Mouse (Mus musculus): ENCODE measurements around the gene Nle1. TPM values are rescaled to one million over a fixed set of nuclear protein-coding genes. Genes with fewer than 3 reads are reported as not detected.

Gene Nle1
- 40.3 and 42.5 TPM in 2 replicates for polyA plus RNA-seq (2014; fragmentation: Nextera tagmentation; extraction: Ambion mirVana)

DNA sequence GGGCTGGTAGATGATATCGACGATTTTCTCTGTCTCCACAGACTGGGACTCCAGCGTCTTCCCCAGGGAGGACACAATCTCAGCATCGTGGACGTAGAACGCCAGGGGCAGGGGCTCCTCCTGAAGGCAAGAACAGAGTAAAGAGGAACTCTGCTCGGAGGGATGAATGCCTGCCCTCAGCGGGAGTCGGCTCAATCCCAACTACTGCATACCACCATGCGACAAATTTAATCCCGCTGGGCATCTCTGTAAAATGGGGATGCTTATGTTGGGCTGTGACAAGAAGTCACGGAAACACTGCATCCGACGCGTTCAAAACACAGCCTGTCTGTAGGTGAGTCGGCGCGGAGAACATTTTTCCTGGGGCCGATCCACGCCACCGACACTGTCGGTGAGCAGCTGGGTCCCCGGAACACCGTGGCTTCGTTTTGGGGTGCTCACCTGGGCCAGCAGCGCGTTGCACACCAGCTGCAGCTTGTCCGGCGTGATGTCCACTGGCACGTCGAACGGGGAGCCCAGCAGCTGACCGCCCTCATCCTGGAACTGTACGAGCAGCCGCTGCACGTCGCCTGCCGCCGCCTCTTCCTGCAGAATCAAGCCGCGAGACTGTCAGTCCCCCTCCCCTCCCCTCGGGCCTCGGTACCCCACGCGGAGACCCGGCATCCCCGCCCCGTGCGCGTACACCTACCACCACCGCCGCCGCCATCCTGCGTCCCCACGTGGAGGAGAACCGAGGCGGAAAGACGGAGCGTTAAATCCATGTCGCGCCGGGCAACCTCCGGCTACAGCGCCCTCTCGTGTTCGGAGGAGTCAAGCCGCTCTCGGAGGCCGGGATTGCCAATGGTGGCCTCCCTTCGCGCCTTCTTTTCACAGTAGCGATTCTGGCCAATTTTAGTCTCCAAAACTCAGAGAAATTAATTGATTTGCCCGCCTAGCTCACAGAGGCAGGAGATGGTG lies at the start of gene Nle1:
Gene Nle1 (minus strand): TSS at position 761 of the 957 bp plus-strand sequence.
- no peaks in the 10 kb centered on the region for H3K9me3 ChIP-seq (ENCODE audit: control insufficient read depth, low read length)
- H3K4me2 ChIP-seq (ENCODE audit: low read length) = peak within 1 kb of the TSS; percentile 88
- peaks cover 3% of the 10 kb centered on the region; the same call in 1 of the 2 replicates for H3K4me1 ChIP-seq (replicated peaks; ENCODE audit: control insufficient read depth, insufficient read depth, low read length)
- H3K27ac ChIP-seq (ENCODE audit: low read depth) = no peak within 1 kb of the TSS
- no peaks in the 10 kb centered on the region for H3K27me3 ChIP-seq (replicated peaks; ENCODE audit: control insufficient read depth, insufficient read depth, low read length)
- WGBS = 2% methylated on average over 73 of the region's 73 CpGs
- peak within 1 kb of the TSS; percentile 66 for H3K4me3 ChIP-seq (ENCODE audit: low read depth, low read length)
- H3K36me3 ChIP-seq (ENCODE audit: control insufficient read depth, insufficient read depth, low read length) = peaks cover 41% of the 10 kb centered on the region
- DNase-seq (ENCODE audit: low spot score) (peak; percentile 99), ATAC-seq (replicated peaks; ENCODE audit: low FRiP score, low TSS enrichment, low read depth) (peak; percentile 73; the same call in 1 of the 2 replicates)
- H3K9ac ChIP-seq (ENCODE audit: low read length) = peak within 1 kb of the TSS; percentile 76

DNA sequence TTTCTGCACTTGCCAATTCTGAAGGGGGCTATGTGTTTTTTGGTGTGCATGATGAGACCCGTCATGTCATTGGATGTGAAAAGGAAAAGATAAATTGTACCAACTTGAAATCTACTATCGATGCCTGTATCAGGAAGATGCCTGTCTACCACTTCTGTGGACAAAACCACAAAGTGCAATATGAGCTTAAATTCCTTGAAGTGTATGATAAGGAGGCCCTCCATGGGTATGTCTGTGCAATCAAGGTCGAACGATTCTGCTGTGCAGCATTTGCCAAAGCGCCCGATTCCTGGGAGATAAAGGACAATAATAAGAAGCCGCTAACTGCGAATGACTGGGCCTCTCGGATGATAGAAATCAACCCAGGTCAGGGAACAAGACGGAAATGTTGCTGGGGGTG lies 48.7 kb upstream of the Nle1 start:
- no peaks in the 10 kb centered on the region for H3K9me3 ChIP-seq (ENCODE audit: control insufficient read depth, low read length)
- 77% methylated on average over 10 of the region's 10 CpGs for WGBS
- no peaks in the 10 kb centered on the region for H3K36me3 ChIP-seq (ENCODE audit: control insufficient read depth, insufficient read depth, low read length)
- ATAC-seq (replicated peaks; ENCODE audit: low FRiP score, low TSS enrichment, low read depth) (no peak), DNase-seq (ENCODE audit: low spot score) (no peak)
- H3K27ac ChIP-seq (ENCODE audit: low read depth) = no peak overlapping the region
- no peak overlapping the region for H3K4me3 ChIP-seq (ENCODE audit: low read depth, low read length)
- no peak overlapping the region for H3K9ac ChIP-seq (ENCODE audit: low read length)
- no peak overlapping the region for H3K4me2 ChIP-seq (ENCODE audit: low read length)
- H3K27me3 ChIP-seq (replicated peaks; ENCODE audit: control insufficient read depth, insufficient read depth, low read length) = peaks cover 26% of the 10 kb centered on the region
- no peaks in the 10 kb centered on the region for H3K4me1 ChIP-seq (replicated peaks; ENCODE audit: control insufficient read depth, insufficient read depth, low read length)

DNA sequence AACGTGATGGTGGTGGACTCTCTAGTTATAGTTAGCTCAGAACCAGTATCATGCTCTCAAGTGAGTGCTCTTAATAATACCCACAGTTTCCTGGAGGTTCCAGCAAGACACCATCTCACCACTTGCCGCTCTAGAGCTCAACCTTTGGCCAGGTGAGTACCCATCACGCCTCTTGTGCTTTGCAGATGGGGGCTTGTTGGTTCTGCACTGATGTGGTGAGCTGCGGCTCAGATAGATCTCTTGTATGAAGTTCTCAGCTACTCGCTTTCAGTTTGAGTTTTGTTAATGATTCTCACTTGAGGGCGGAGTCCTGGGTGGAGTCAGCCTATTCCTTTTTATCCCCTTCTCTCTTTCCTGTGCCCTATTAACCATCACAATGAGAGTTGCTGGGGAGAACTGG lies 46.4 kb upstream of the Nle1 start:
- 66% methylated on average over 6 of the region's 6 CpGs for WGBS
- Histone ChIP-seq H3K4me2 (ENCODE audit: low read length) (no peak overlapping the region), H3K27ac (ENCODE audit: low read depth) (no peak overlapping the region), H3K4me3 (ENCODE audit: low read depth, low read length) (no peak overlapping the region), H3K9me3 (ENCODE audit: control insufficient read depth, low read length) (no peaks in the 10 kb centered on the region), H3K27me3 (replicated peaks; ENCODE audit: control insufficient read depth, insufficient read depth, low read length) (peaks cover 46% of the 10 kb centered on the region), H3K9ac (ENCODE audit: low read length) (no peak overlapping the region), H3K4me1 (replicated peaks; ENCODE audit: control insufficient read depth, insufficient read depth, low read length) (no peaks in the 10 kb centered on the region; the same call in 1 of the 2 replicates), H3K36me3 (ENCODE audit: control insufficient read depth, insufficient read depth, low read length) (no peaks in the 10 kb centered on the region)
- ATAC-seq (replicated peaks; ENCODE audit: low FRiP score, low TSS enrichment, low read depth) (no peak), DNase-seq (ENCODE audit: low spot score) (no peak)

DNA sequence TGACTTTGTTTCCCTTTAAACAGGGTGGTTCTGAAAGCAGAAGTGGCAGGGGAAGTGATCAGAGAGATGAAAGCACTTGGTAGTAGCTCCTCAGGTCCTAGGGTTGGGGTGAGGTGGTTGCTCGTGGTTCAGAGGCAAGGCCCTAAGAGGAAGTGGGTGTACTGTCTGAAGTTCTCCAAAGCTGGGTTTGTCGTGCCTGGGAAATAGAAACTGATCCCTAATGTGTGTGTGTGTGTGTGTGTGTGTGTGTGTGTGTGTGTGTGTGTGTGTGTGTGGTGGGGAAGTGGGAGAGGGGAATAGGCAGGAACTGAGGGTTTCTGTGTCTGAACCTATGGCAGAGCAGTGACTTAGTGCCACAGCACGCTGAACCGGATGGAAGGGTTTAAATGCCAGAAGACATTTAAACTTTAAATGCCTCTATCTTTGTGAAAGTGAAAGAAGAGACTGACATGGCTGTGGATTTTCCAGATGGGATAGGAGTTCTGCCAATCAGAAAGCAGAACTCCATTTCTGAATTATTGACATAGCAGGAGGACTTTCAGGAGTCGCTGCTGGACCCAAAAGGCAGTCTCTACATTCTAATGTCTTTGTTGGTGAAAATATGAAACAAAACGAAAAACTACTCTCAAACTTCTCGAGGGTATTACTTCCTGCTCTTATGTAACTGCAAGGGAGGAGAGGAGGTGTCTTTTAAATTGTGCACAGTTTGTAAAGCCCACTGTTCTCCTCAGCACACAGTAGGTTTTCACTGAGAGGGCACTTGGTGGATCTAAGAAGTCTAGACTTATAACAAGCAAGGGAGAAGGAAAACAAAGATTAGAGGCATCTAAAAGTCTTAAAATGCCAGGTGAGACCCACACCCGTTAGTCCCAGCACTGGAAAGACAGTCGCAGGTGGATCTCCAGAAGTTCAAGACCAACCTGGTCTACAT lies 44.7 kb upstream of the Nle1 start:
- no peaks in the 10 kb centered on the region; the same call in 1 of the 2 replicates for H3K4me1 ChIP-seq (replicated peaks; ENCODE audit: control insufficient read depth, insufficient read depth, low read length)
- H3K9me3 ChIP-seq (ENCODE audit: control insufficient read depth, low read length) = no peaks in the 10 kb centered on the region
- no peak for DNase-seq (ENCODE audit: low spot score)
- H3K27ac ChIP-seq (ENCODE audit: low read depth) = no peak overlapping the region
- no peak overlapping the region for H3K4me2 ChIP-seq (ENCODE audit: low read length)
- no peaks in the 10 kb centered on the region for H3K36me3 ChIP-seq (ENCODE audit: control insufficient read depth, insufficient read depth, low read length)
- no peak overlapping the region for H3K4me3 ChIP-seq (ENCODE audit: low read depth, low read length)
- no peak for ATAC-seq (replicated peaks; ENCODE audit: low FRiP score, low TSS enrichment, low read depth)
- 62% methylated on average over 9 of the region's 9 CpGs for WGBS
- no peak overlapping the region for H3K9ac ChIP-seq (ENCODE audit: low read length)
- peaks cover 52% of the 10 kb centered on the region for H3K27me3 ChIP-seq (replicated peaks; ENCODE audit: control insufficient read depth, insufficient read depth, low read length)

DNA sequence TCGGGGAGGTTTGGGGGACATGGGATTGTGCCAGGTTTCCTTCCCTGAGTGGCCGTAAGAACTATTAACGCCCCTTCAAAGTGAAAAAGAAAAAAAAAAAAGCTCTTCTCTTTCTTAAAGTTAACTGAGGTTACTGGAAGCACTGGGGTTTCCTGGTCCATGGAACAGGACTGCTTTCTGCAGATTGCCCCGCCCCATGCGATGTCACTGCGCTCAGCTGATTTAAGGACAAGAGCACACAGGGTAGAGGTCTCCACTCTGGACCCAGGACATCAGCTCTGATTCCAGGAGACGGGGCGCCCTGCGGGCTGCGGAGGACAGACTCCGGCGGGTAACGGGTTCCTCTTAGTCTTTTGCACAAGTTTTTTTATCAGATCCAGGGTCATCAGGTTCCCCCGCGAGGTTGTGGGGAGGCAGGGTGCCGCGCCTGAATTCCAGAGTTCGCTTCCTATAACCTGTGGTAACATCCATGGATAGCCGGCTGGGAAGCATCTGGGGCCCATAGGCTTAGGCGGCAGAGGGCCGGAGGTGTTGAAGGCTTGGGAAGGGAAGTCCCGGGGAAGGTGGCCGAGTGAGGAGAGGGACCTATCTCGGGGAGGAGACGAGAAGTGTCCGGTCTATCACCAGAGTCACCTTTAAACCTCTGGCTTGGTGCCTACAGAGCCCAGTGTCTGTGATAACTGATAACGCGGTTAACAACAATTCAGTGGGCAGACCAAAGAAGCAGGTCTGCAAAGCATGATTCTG lies 43.8 kb upstream of the Nle1 start:
- DNase-seq (ENCODE audit: low spot score) (no peak), ATAC-seq (replicated peaks; ENCODE audit: low FRiP score, low TSS enrichment, low read depth) (no peak)
- no peaks in the 10 kb centered on the region for H3K9me3 ChIP-seq (ENCODE audit: control insufficient read depth, low read length)
- peaks cover 52% of the 10 kb centered on the region for H3K27me3 ChIP-seq (replicated peaks; ENCODE audit: control insufficient read depth, insufficient read depth, low read length)
- no peaks in the 10 kb centered on the region for H3K36me3 ChIP-seq (ENCODE audit: control insufficient read depth, insufficient read depth, low read length)
- peak overlapping the region; percentile 12 for H3K4me2 ChIP-seq (ENCODE audit: low read length)
- H3K4me3 ChIP-seq (ENCODE audit: low read depth, low read length) = no peak overlapping the region
- 8% methylated on average over 28 of the region's 28 CpGs for WGBS
- no peaks in the 10 kb centered on the region; the same call in 1 of the 2 replicates for H3K4me1 ChIP-seq (replicated peaks; ENCODE audit: control insufficient read depth, insufficient read depth, low read length)
- no peak overlapping the region for H3K9ac ChIP-seq (ENCODE audit: low read length)
- H3K27ac ChIP-seq (ENCODE audit: low read depth) = no peak overlapping the region

DNA sequence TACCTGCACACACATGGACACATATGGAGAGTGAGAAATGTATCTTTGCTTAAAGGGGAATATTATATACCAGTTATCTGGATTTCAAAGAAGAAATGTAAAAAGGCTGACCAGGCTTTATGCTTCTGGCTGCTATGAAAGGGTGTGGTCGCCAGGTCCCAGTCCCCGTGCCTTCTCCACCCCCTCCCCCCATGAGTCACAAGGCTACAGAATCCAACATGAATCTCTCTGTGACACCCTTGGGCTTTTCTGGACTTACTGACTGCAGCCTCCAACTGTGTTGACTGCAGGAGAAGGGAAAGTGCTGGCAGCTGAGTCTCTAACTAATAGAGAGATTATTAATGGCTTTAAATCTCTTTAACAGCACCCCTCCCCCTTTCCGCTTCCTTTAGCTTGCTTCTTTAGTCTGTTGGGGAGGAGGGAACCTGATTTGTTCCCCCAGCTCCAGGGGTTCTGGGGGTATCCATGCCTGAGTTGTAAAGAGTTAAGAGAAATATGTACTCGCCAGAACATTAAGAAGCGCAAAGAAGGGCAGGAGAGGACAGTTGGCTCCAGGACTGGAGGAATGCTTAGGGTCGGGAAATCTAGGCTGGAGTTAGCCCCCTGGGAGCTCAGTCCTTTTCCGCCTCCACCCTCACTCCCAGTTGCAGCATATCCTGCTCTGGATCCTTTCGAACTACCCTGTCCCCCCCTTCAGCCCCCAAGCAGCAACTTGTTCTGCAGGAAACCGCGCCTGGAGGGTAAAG lies 42.7 kb upstream of the Nle1 start, which contains the start of gene Slfn5:
Gene Slfn5 (plus strand): TSS at position 614 of the 746 bp plus-strand sequence.
- H3K4me3 ChIP-seq (ENCODE audit: low read depth, low read length) = no peak within 1 kb of the TSS
- no peak within 1 kb of the TSS for H3K9ac ChIP-seq (ENCODE audit: low read length)
- no peaks in the 10 kb centered on the region for H3K9me3 ChIP-seq (ENCODE audit: control insufficient read depth, low read length)
- peaks cover 52% of the 10 kb centered on the region for H3K27me3 ChIP-seq (replicated peaks; ENCODE audit: control insufficient read depth, insufficient read depth, low read length)
- ATAC-seq (replicated peaks; ENCODE audit: low FRiP score, low TSS enrichment, low read depth) (no peak), DNase-seq (ENCODE audit: low spot score) (no peak)
- no peaks in the 10 kb centered on the region; the same call in 1 of the 2 replicates for H3K4me1 ChIP-seq (replicated peaks; ENCODE audit: control insufficient read depth, insufficient read depth, low read length)
- 7% methylated on average over 10 of the region's 10 CpGs for WGBS
- peak within 1 kb of the TSS; percentile 12 for H3K4me2 ChIP-seq (ENCODE audit: low read length)
- no peaks in the 10 kb centered on the region for H3K36me3 ChIP-seq (ENCODE audit: control insufficient read depth, insufficient read depth, low read length)
- no peak within 1 kb of the TSS for H3K27ac ChIP-seq (ENCODE audit: low read depth)

DNA sequence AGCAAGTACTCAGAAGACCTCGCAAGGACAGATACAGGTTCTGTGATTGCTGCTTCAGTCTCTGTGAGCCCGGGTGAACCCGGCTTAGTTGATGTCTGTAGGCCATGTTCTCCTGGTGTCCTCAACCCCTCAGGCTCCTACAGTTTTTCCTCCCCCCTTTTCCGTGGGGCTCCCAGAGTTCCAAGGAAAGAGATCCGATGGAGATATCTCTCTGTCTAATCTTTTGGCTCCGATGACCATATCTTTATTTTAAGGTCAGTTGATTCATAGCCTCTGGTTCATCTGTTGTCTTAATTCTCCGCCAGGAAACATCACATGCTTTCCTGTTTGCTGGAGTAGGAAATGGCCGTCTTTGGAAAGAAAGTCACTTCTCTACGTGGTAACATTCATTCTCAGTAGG lies 40.8 kb upstream of the Nle1 start:
- H3K27ac ChIP-seq (ENCODE audit: low read depth) = no peak overlapping the region
- no peaks in the 10 kb centered on the region for H3K36me3 ChIP-seq (ENCODE audit: control insufficient read depth, insufficient read depth, low read length)
- no peak for ATAC-seq (replicated peaks; ENCODE audit: low FRiP score, low TSS enrichment, low read depth)
- H3K9me3 ChIP-seq (ENCODE audit: control insufficient read depth, low read length) = no peaks in the 10 kb centered on the region
- H3K9ac ChIP-seq (ENCODE audit: low read length) = no peak overlapping the region
- WGBS = 82% methylated on average over 9 of the region's 9 CpGs
- no peak overlapping the region for H3K4me3 ChIP-seq (ENCODE audit: low read depth, low read length)
- no peak for DNase-seq (ENCODE audit: low spot score)
- H3K4me1 ChIP-seq (replicated peaks; ENCODE audit: control insufficient read depth, insufficient read depth, low read length) = no peaks in the 10 kb centered on the region; the same call in 1 of the 2 replicates
- H3K4me2 ChIP-seq (ENCODE audit: low read length) = no peak overlapping the region
- peaks cover 46% of the 10 kb centered on the region for H3K27me3 ChIP-seq (replicated peaks; ENCODE audit: control insufficient read depth, insufficient read depth, low read length)
